Mouse (Mus musculus): ENCODE data around the gene Ces2f. TPM values are rescaled to one million over a fixed set of nuclear protein-coding genes. Genes with fewer than 3 reads are reported as not detected.

Gene Ces2f
- polyA plus RNA-seq, 1 experiment from 2014 or later: not detected

GRCm38 (mm10) chr8:104984942-104985341, 37.8 kb downstream of the Ces2f start:
- Histone ChIP-seq H3K27me3 (replicated peaks; ENCODE audit: insufficient read depth, low read length) (no peaks in the 10 kb centered on the region), H3K9ac (replicated peaks; ENCODE audit: low read depth) (no peak overlapping the region), H3K4me1 (ENCODE audit: insufficient read depth, low read depth, low read length) (no peaks in the 10 kb centered on the region), H3K36me3 (ENCODE audit: insufficient read depth, low read length) (no peaks in the 10 kb centered on the region), H3K4me3 (ENCODE audit: low read depth, low read length) (no peak overlapping the region), H3K4me2 (replicated peaks; ENCODE audit: low read depth, low read length) (no peak overlapping the region), H3K27ac (ENCODE audit: low read length) (no peak overlapping the region), H3K9me3 (ENCODE audit: low read length) (no peaks in the 10 kb centered on the region)
- WGBS: 92% methylated on average over 2 of the region's 2 CpGs
- DNase-seq (ENCODE audit: low spot score): no peak
- TF ChIP-seq EP300 (IDR thresholded peaks at IDR 0.05) (no peak), CTCF (IDR thresholded peaks at IDR 0.05) (no peak)
- no peak for ATAC-seq

GRCm38 (mm10) chr8:104998191-104998590, 51.0 kb downstream of the Ces2f start:
- Histone ChIP-seq H3K36me3 (ENCODE audit: insufficient read depth, low read length) (no peaks in the 10 kb centered on the region), H3K27me3 (replicated peaks; ENCODE audit: insufficient read depth, low read length) (no peaks in the 10 kb centered on the region), H3K4me3 (ENCODE audit: low read depth, low read length) (no peak overlapping the region), H3K27ac (ENCODE audit: low read length) (no peak overlapping the region), H3K4me1 (ENCODE audit: insufficient read depth, low read depth, low read length) (no peaks in the 10 kb centered on the region), H3K9ac (replicated peaks; ENCODE audit: low read depth) (no peak overlapping the region), H3K4me2 (replicated peaks; ENCODE audit: low read depth, low read length) (no peak overlapping the region), H3K9me3 (ENCODE audit: low read length) (no peaks in the 10 kb centered on the region)
- TF ChIP-seq CTCF (IDR thresholded peaks at IDR 0.05): no peak
- TF ChIP-seq EP300 (IDR thresholded peaks at IDR 0.05): no peak
- DNase-seq (ENCODE audit: low spot score): no peak
- no peak for ATAC-seq
- WGBS: 72% methylated on average over 6 of the region's 6 CpGs

GRCm38 (mm10) chr8:104999183-104999582, 52.0 kb downstream of the Ces2f start:
- no peaks in the 10 kb centered on the region for H3K4me1 ChIP-seq (ENCODE audit: insufficient read depth, low read depth, low read length)
- H3K36me3 ChIP-seq (ENCODE audit: insufficient read depth, low read length): no peaks in the 10 kb centered on the region
- WGBS: 81% methylated on average over 6 of the region's 6 CpGs
- no peaks in the 10 kb centered on the region for H3K9me3 ChIP-seq (ENCODE audit: low read length)
- no peaks in the 10 kb centered on the region for H3K27me3 ChIP-seq (replicated peaks; ENCODE audit: insufficient read depth, low read length)
- DNase-seq (ENCODE audit: low spot score): no peak
- no peak overlapping the region for H3K4me2 ChIP-seq (replicated peaks; ENCODE audit: low read depth, low read length)
- H3K4me3 ChIP-seq (ENCODE audit: low read depth, low read length): no peak overlapping the region
- H3K9ac ChIP-seq (replicated peaks; ENCODE audit: low read depth): no peak overlapping the region
- TF ChIP-seq EP300 (IDR thresholded peaks at IDR 0.05) (no peak), CTCF (IDR thresholded peaks at IDR 0.05) (no peak)
- ATAC-seq: no peak
- H3K27ac ChIP-seq (ENCODE audit: low read length): no peak overlapping the region

GRCm38 (mm10) chr8:105000586-105000985, 53.4 kb downstream of the Ces2f start, which contains the start of gene Ces2h:
TSS of gene Ces2h (plus strand) at chr8:105000853.
- no peak within 1 kb of the TSS for H3K9ac ChIP-seq (replicated peaks; ENCODE audit: low read depth)
- no peaks in the 10 kb centered on the region for H3K9me3 ChIP-seq (ENCODE audit: low read length)
- no peak for TF ChIP-seq EP300 (IDR thresholded peaks at IDR 0.05)
- TF ChIP-seq CTCF (IDR thresholded peaks at IDR 0.05): no peak
- no peak for DNase-seq (ENCODE audit: low spot score)
- ATAC-seq: no peak
- H3K27me3 ChIP-seq (replicated peaks; ENCODE audit: insufficient read depth, low read length): no peaks in the 10 kb centered on the region
- WGBS: 69% methylated on average over 7 of the region's 7 CpGs
- no peak within 1 kb of the TSS for H3K27ac ChIP-seq (ENCODE audit: low read length)
- H3K4me3 ChIP-seq (ENCODE audit: low read depth, low read length): no peak within 1 kb of the TSS
- no peaks in the 10 kb centered on the region for H3K4me1 ChIP-seq (ENCODE audit: insufficient read depth, low read depth, low read length)
- H3K4me2 ChIP-seq (replicated peaks; ENCODE audit: low read depth, low read length): no peak within 1 kb of the TSS
- no peaks in the 10 kb centered on the region for H3K36me3 ChIP-seq (ENCODE audit: insufficient read depth, low read length)

Other genes starting within 250 kb of the Ces2f start
- gene Ces2a, start 213.4 kb upstream of the Ces2f start, polyA plus RNA-seq (2015; fragmentation: Nextera tagmentation; extraction: Ambion mirVana): 0.06 TPM in 1 of 2 replicates, not detected in the other
- 1.4 and 1.7 TPM in 2 replicates for gene Ces2b, start 115.8 kb upstream of the Ces2f start, polyA plus RNA-seq (2015; fragmentation: Nextera tagmentation; extraction: Ambion mirVana)
- not detected in 2 replicates for gene Ces2c, start 100.3 kb upstream of the Ces2f start, polyA plus RNA-seq (2015; fragmentation: Nextera tagmentation; extraction: Ambion mirVana)
- gene Ces2e, start 21.1 kb upstream of the Ces2f start, polyA plus RNA-seq (2015; fragmentation: Nextera tagmentation; extraction: Ambion mirVana): 0.31 and 0.58 TPM in 2 replicates
- gene Ces2g, start 14.4 kb downstream of the Ces2f start, polyA plus RNA-seq (2015; fragmentation: Nextera tagmentation; extraction: Ambion mirVana): 2.1 and 2.2 TPM in 2 replicates
- not detected in 2 replicates for gene Ces2h, start 53.5 kb downstream of the Ces2f start, polyA plus RNA-seq (2015; fragmentation: Nextera tagmentation; extraction: Ambion mirVana)
- not detected in 2 replicates for gene Ces3a, start 101.2 kb downstream of the Ces2f start, polyA plus RNA-seq (2015; fragmentation: Nextera tagmentation; extraction: Ambion mirVana)
- gene Ces3b, start 136.4 kb downstream of the Ces2f start, polyA plus RNA-seq (2015; fragmentation: Nextera tagmentation; extraction: Ambion mirVana): not detected in 2 replicates
- gene Ces4a, start 184.4 kb downstream of the Ces2f start, polyA plus RNA-seq (2015; fragmentation: Nextera tagmentation; extraction: Ambion mirVana): not detected in 2 replicates
- gene Cbfb, start 223.3 kb downstream of the Ces2f start, polyA plus RNA-seq (2015; fragmentation: Nextera tagmentation; extraction: Ambion mirVana): 29.0 and 31.5 TPM in 2 replicates